Mouse (Mus musculus): ENCODE results near the gene Zbtb22. TPM values are rescaled to one million over a fixed set of nuclear protein-coding genes. Genes with fewer than 3 reads are reported as not detected.
A peak's percentile ranks its signal among the peaks of the same experiment; 100 is the strongest.

The Zbtb22 gene
- polyA plus RNA-seq, 1 experiment from 2014 or later, result 19.3 TPM

DNA sequence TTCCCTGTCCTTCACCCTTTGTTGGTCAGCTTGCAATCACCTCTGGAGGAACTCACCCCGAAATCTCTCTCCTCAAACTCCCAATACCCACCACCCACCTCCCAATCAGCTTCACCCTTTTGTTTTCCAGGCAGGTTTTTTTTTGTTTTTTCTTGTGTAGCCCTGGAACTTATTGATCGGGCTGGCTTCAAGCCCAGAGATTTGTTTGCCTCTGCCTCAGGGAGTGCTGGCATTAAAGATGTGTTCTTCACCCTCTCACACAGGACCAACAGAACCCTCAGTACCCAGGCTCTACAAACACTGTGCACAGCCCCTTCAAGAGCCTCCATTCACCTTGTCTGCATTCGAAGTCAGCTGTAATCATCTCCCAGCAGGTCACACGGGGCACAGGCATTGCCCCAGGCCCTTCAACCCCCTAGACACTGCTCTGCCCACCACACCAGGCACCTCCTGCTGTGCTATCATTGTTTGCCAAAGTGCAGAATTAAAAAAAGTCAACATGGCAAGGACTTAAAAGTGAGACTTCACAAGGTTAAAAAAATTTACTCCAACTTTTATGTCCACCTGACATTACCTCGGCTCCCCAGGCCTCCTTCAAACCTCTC, 38.4 kb downstream of the Zbtb22 start:
- Histone ChIP-seq H3K27ac (peak overlapping the region; percentile 94), H3K4me3 (replicated peaks) (peak overlapping the region; percentile 75), H3K9me3 (replicated peaks) (no peaks in the 10 kb centered on the region), H3K27me3 (no peaks in the 10 kb centered on the region), H3K4me2 (peak overlapping the region; percentile 86), H3K4me1 (peaks cover 61% of the 10 kb centered on the region), H3K9ac (peak overlapping the region; percentile 89), H3K36me3 (peaks cover 54% of the 10 kb centered on the region)
- no peak for ATAC-seq (replicated peaks; ENCODE audit: low FRiP score)
- 42% methylated on average over 5 of the region's 5 CpGs for WGBS

DNA sequence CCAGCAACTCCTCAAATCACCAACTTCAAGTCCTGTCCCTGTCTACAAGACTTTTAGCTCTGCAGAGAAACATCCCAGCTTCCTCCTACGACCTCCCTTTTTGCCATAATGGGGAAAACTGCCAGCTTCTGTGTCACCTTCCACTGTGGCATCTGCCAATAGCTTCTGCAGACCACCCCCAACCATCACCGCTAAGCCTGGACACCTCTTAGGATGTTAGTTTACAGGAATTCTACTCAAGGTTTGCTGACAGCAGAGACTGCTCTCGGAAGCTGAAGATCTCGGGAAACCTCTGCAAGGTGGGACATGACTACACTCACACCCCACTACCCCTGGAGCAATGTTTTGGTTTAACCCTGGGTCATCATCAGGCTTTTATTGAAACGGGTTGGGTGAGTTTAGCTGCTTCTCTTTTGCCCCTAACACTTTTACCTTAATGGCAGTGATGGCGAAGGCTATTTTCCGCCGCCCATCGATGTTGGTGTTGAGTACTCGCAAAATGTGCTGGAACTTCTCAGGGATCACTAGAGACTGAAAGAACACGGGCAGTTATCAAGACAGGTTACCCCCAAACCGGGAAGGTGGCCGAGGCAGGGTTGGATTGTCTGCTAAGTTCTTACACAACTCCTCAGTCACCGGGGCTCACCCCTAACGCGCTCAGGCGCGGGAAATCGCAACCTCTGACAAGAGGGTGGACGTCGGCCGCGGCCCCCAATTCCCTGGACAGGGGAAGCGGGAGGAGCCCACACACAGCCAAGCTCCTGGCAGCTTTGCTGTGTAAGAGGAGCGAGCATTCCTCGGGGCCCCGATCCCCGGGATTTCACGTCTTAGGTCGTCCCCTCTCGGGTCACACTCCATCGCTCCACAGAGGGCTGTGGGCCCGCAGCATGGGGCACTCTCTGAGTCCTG, 39.2 kb downstream of the Zbtb22 start:
- under 1% methylated on average over 33 of the region's 33 CpGs for WGBS
- H3K9me3 ChIP-seq (replicated peaks), result no peaks in the 10 kb centered on the region

DNA sequence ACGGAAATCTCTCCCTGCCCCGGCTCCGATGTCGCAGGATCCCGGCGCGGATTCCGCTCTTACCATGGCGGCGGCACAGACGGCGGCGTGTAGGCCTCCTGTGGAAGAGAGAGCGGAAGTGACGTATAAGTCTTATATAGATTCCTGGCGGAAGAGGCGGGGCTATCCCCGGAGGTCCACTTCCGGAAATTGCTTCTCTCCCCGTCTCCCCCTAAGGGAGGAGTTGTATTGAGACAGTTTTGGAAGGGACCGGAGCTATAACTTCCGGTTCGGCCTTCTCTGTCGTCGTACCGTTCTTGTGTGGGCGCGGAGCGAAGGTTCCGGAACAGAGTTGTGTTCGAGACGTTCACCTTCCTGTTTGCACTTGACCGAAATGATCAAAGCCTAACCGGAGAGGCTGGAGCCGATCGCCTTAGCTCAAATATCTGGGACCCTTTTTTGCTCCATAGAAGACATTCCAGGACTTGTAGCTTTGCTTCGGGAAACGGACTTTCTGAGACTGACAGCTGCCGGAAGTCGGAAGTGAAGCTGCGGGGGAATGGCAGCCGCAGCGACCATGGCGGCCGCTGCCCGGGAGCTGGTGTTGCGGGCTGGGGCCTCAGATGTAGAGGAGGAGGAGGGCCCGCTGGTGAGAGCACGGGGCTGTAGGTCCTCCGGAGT, 40.0 kb downstream of the Zbtb22 start, which contains the start of the genes Vps52 and Rps18:
Gene Vps52, plus strand, starts transcription at position 258 of the 660 bp plus-strand sequence.
Gene Rps18, minus strand, starts transcription at position 447 of the 660 bp plus-strand sequence.
- peak within 1 kb of the TSS; percentile 86 for H3K4me2 ChIP-seq
- H3K27me3 ChIP-seq, result no peaks in the 10 kb centered on the region
- WGBS, result under 1% methylated on average over 50 of the region's 50 CpGs
- H3K4me1 ChIP-seq, result peaks cover 48% of the 10 kb centered on the region
- H3K4me3 ChIP-seq (replicated peaks), result peak within 1 kb of the TSS; percentile 75
- peak within 1 kb of the TSS; percentile 94 for H3K27ac ChIP-seq
- peak; percentile 78 for ATAC-seq (replicated peaks; ENCODE audit: low FRiP score)
- H3K9me3 ChIP-seq (replicated peaks), result no peaks in the 10 kb centered on the region
- H3K9ac ChIP-seq, result peak within 1 kb of the TSS; percentile 89
- peaks cover 57% of the 10 kb centered on the region for H3K36me3 ChIP-seq

More for the DNA sequence above, 39.2 kb downstream of the Zbtb22 start:
- H3K4me1 ChIP-seq, result peaks cover 56% of the 10 kb centered on the region
- no peaks in the 10 kb centered on the region for H3K27me3 ChIP-seq
- H3K4me2 ChIP-seq, result peak overlapping the region; percentile 86
- H3K4me3 ChIP-seq (replicated peaks), result peak overlapping the region; percentile 75
- H3K36me3 ChIP-seq, result peaks cover 54% of the 10 kb centered on the region
- peak overlapping the region; percentile 94 for H3K27ac ChIP-seq
- ATAC-seq (replicated peaks; ENCODE audit: low FRiP score), result no peak; the same call in 1 of the 2 replicates
- H3K9ac ChIP-seq, result peak overlapping the region; percentile 89

GRCm38 (mm10) chr17:33956336-33956735, 40.6 kb downstream of the Zbtb22 start:
- Histone ChIP-seq H3K4me3 (replicated peaks) (peak overlapping the region; percentile 75), H3K4me2 (peak overlapping the region; percentile 75), H3K27me3 (no peaks in the 10 kb centered on the region), H3K9me3 (replicated peaks) (no peaks in the 10 kb centered on the region), H3K9ac (peak overlapping the region; percentile 84), H3K36me3 (peaks cover 63% of the 10 kb centered on the region), H3K4me1 (peaks cover 42% of the 10 kb centered on the region), H3K27ac (peak overlapping the region; percentile 88)
- ATAC-seq (replicated peaks; ENCODE audit: low FRiP score), result no peak
- WGBS, result 6% methylated on average over 10 of the region's 10 CpGs

GRCm38 (mm10) chr17:33957493-33957892, 41.8 kb downstream of the Zbtb22 start:
- WGBS, result 91% methylated on average over 6 of the region's 6 CpGs
- H3K4me1 ChIP-seq, result peaks cover 30% of the 10 kb centered on the region
- H3K4me2 ChIP-seq, result no peak overlapping the region
- no peak overlapping the region for H3K27ac ChIP-seq
- no peaks in the 10 kb centered on the region for H3K27me3 ChIP-seq
- no peak overlapping the region for H3K9ac ChIP-seq
- peaks cover 64% of the 10 kb centered on the region for H3K36me3 ChIP-seq
- ATAC-seq (replicated peaks; ENCODE audit: low FRiP score), result no peak
- no peak overlapping the region for H3K4me3 ChIP-seq (replicated peaks)
- no peaks in the 10 kb centered on the region for H3K9me3 ChIP-seq (replicated peaks)

DNA sequence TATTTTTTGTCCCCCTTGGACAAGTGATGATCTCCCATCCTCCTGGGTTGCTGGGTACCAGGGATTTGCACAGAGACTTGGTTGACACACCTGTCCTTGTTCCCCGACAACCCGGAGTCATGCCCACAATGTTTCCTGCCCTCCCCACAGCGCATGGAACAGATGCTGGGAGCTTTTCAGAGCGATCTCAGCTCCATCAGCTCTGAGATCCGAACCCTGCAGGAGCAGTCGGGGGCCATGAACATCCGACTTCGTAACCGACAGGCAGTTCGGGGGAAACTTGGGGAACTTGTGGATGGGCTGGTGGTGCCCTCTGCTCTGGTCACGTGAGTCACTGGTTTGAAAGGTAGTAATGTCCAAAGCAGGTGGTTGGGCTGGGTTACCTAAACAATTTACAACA, 42.7 kb downstream of the Zbtb22 start:
- H3K4me3 ChIP-seq (replicated peaks), result no peak overlapping the region
- 96% methylated on average over 11 of the region's 11 CpGs for WGBS
- H3K4me2 ChIP-seq, result no peak overlapping the region
- no peaks in the 10 kb centered on the region for H3K27me3 ChIP-seq
- H3K9ac ChIP-seq, result no peak overlapping the region
- H3K36me3 ChIP-seq, result peaks cover 64% of the 10 kb centered on the region
- no peak for ATAC-seq (replicated peaks; ENCODE audit: low FRiP score)
- H3K27ac ChIP-seq, result no peak overlapping the region
- H3K4me1 ChIP-seq, result peaks cover 21% of the 10 kb centered on the region
- H3K9me3 ChIP-seq (replicated peaks), result no peaks in the 10 kb centered on the region

DNA sequence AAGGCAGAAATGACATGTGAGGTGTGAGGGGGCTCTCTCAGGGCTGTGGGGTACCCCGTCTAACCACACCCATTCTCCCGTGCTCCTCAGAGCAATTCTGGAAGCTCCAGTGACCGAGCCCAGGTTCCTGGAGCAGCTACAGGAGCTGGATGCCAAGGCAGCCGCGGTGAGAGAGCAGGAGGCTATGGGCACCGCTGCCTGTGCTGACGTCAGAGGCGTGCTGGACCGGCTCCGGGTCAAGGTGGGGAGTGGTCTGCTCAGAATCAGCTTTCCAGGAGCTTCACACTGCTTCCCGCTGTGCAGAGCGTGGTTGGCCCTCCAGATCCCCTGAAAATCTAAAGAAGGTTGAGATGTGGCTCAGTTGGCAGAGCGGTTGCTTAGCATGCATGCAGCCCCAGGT, 43.4 kb downstream of the Zbtb22 start:
- H3K27ac ChIP-seq, result no peak overlapping the region
- H3K27me3 ChIP-seq, result no peaks in the 10 kb centered on the region
- H3K4me1 ChIP-seq, result peaks cover 14% of the 10 kb centered on the region
- no peaks in the 10 kb centered on the region for H3K9me3 ChIP-seq (replicated peaks)
- peaks cover 64% of the 10 kb centered on the region for H3K36me3 ChIP-seq
- H3K4me2 ChIP-seq, result no peak overlapping the region
- H3K4me3 ChIP-seq (replicated peaks), result no peak overlapping the region
- WGBS, result 93% methylated on average over 13 of the region's 13 CpGs
- no peak overlapping the region for H3K9ac ChIP-seq
- ATAC-seq (replicated peaks; ENCODE audit: low FRiP score), result no peak

- WGBS, result 96% methylated on average over 15 of the region's 15 CpGs
- ATAC-seq (replicated peaks; ENCODE audit: low FRiP score), result no peak
These were observed 44.2 kb downstream of the Zbtb22 start for GRCm38 (mm10) chr17:33959948-33960347.

DNA sequence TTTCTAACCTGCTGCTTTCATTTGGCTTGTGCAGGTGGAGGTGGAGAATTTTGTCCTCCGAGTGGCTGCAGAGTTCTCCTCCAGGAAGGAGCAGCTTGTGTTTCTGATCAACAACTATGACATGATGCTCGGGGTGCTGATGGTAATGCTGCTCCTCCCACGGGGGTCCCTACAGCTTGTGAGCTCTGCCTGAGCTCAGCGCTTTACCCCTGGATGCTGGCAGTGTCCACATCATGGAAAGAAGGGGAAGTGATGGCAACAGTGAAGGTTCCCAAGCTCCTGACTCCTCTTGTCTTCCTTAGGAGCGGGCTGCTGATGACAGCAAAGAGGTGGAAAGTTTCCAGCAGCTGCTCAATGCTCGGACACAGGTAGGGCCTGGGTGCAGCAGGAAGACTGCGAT, 47.2 kb downstream of the Zbtb22 start:
- no peak overlapping the region for H3K4me3 ChIP-seq (replicated peaks)
- H3K27ac ChIP-seq, result no peak overlapping the region
- H3K27me3 ChIP-seq, result no peaks in the 10 kb centered on the region
- no peaks in the 10 kb centered on the region for H3K9me3 ChIP-seq (replicated peaks)
- no peak overlapping the region for H3K9ac ChIP-seq
- no peak for ATAC-seq (replicated peaks; ENCODE audit: low FRiP score)
- H3K4me2 ChIP-seq, result no peak overlapping the region
- no peaks in the 10 kb centered on the region for H3K4me1 ChIP-seq
- 91% methylated on average over 7 of the region's 7 CpGs for WGBS
- H3K36me3 ChIP-seq, result peaks cover 84% of the 10 kb centered on the region

More at GRCm38 (mm10) chr17:33959948-33960347, 44.2 kb downstream of the Zbtb22 start:
- no peaks in the 10 kb centered on the region for H3K9me3 ChIP-seq (replicated peaks)
- H3K9ac ChIP-seq, result no peak overlapping the region
- H3K27ac ChIP-seq, result no peak overlapping the region
- H3K36me3 ChIP-seq, result peaks cover 67% of the 10 kb centered on the region
- peaks cover 8% of the 10 kb centered on the region for H3K4me1 ChIP-seq
- no peak overlapping the region for H3K4me2 ChIP-seq
- H3K27me3 ChIP-seq, result no peaks in the 10 kb centered on the region
- H3K4me3 ChIP-seq (replicated peaks), result no peak overlapping the region

DNA sequence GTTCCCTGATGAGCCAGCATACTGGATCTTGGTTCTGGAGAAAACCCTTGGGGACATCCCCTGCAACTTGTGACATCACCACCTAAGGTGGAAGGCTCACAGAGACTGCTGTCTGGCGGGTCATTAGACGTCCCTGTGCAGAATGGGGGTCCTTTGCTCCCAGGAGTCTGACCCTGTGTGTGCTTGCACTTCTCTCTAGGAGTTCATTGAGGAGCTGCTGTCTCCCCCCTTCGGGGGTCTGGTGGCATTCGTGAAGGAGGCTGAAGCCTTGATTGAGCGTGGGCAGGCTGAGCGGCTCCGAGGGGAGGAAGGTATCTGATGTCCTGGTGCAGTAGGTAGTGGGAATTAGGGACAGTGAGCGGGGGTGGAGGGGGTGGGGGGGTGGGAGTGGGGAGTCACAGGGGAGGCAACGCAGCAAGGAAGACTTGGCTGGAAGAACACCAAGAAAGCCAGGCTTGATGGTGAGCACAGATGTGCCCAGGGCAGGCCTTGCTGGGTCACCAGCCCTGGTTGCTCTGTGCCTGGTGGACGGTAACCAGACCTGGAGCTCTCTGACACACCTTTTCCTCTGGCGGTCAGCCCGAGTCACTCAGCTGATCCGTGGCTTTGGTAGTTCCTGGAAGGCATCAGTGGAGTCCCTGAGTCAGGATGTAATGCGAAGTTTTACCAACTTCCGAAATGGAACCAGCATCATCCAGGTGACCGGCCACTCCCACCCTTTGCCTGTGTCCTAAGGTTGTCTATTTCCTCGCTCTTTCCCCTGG, 49.6 kb downstream of the Zbtb22 start:
- no peaks in the 10 kb centered on the region for H3K9me3 ChIP-seq (replicated peaks)
- H3K4me3 ChIP-seq (replicated peaks), result no peak overlapping the region
- peaks cover 60% of the 10 kb centered on the region for H3K36me3 ChIP-seq
- H3K27me3 ChIP-seq, result no peaks in the 10 kb centered on the region
- H3K27ac ChIP-seq, result no peak overlapping the region
- no peak overlapping the region for H3K4me2 ChIP-seq
- H3K4me1 ChIP-seq, result no peaks in the 10 kb centered on the region
- 85% methylated on average over 17 of the region's 17 CpGs for WGBS
- H3K9ac ChIP-seq, result no peak overlapping the region
- no peak for ATAC-seq (replicated peaks; ENCODE audit: low FRiP score)

- WGBS, result 88% methylated on average over 16 of the region's 16 CpGs
- 0 out of 2 replicates have a peak, but pooled peaks have one; percentile 20 for ATAC-seq (replicated peaks; ENCODE audit: low FRiP score)
These were observed 50.3 kb downstream of the Zbtb22 start for GRCm38 (mm10) chr17:33965846-33966550.

More at GRCm38 (mm10) chr17:33965846-33966550, 50.3 kb downstream of the Zbtb22 start:
- Histone ChIP-seq H3K9ac (no peak overlapping the region), H3K27ac (no peak overlapping the region), H3K9me3 (replicated peaks) (no peaks in the 10 kb centered on the region), H3K27me3 (no peaks in the 10 kb centered on the region), H3K36me3 (peaks cover 53% of the 10 kb centered on the region), H3K4me1 (no peaks in the 10 kb centered on the region), H3K4me2 (no peak overlapping the region), H3K4me3 (replicated peaks) (no peak overlapping the region)

Data from kidney, embryonic 15.5 days (tissue).